Mouse (Mus musculus) kidney, adult 2 months (tissue): ENCODE measurements around the gene Farsa. TPM values are rescaled to one million over a fixed set of nuclear protein-coding genes. Genes with fewer than 3 reads are reported as not detected.
A peak's percentile ranks its signal among the peaks of the same experiment; 100 is the strongest.
"Not testable (repeated sequence)": the region's sequence is repeated elsewhere in the genome, so short reads cannot be mapped to it uniquely, and the experiment has no call there.

Experiments used
- DNase-seq: peaks from one replicate; pipeline ENCODE4 v3.0.0; 2021
- H3K27ac ChIP-seq: fragments of 200-500 bp; 2 replicates; pipeline ENCODE4 v1.5.1; 2012; ENCODE audit warnings: low read depth, low read length, control low read depth, inconsistent platforms; ENCODE audit not compliant: insufficient read depth
- H3K27me3 ChIP-seq: fragments of 200-500 bp; replicated peaks from 2 replicates; pipeline ENCODE4 v1.6.1; 2012; ENCODE audit warnings: mild to moderate bottlenecking, moderate library complexity, low read length, inconsistent platforms; ENCODE audit not compliant: control insufficient read depth, insufficient read depth
- H3K36me3 ChIP-seq: fragments of 200-500 bp; 2 replicates; pipeline ENCODE4 v1.6.1; 2012; ENCODE audit warnings: mild to moderate bottlenecking, moderate library complexity, low read length, inconsistent platforms; ENCODE audit not compliant: control insufficient read depth, insufficient read depth
- H3K4me1 ChIP-seq: fragments of 200-500 bp; 2 replicates; pipeline ENCODE4 v1.6.1; 2011; ENCODE audit warnings: low read length; ENCODE audit not compliant: control insufficient read depth, insufficient read depth
- H3K4me3 ChIP-seq: fragments of 200-500 bp; 2 replicates; pipeline ENCODE4 v1.5.1; 2011; ENCODE audit warnings: mild to moderate bottlenecking, low read depth, low read length, control low read depth; ENCODE audit not compliant: insufficient read depth
- CTCF ChIP-seq: fragments of 200-500 bp; conservative IDR thresholded peaks from 2 replicates; pipeline ENCODE4 v1.5.1; 2011; ENCODE audit warnings: low read depth, mild to moderate bottlenecking, control low read depth, low read length, moderate library complexity, mixed read lengths; ENCODE audit not compliant: insufficient read depth, insufficient read length
- POLR2A ChIP-seq: fragments of 200-500 bp; IDR thresholded peaks from one replicate; pipeline ENCODE4 v1.6.1; 2011; ENCODE audit warnings: low read depth, low read length, control low read depth
- WGBS: fragments of 180-500 bp; shearing (Covaris S2); methylation state at CpG from one replicate; pipeline ENCODE4 v1.1.7; 2018; 5-methylcytosine and 5-hydroxymethylcytosine counted together
- polyA plus RNA-seq: library from polyadenylated mRNA; depleted of rRNA; stranded (reverse); fragments of >200 nt; gene quantifications from 2 replicates; pipeline ENCODE4 v1.2.3, GENCODE M21; 2012

The Farsa gene
- polyA plus RNA-seq, 1 experiment: 37.6 TPM

DNA sequence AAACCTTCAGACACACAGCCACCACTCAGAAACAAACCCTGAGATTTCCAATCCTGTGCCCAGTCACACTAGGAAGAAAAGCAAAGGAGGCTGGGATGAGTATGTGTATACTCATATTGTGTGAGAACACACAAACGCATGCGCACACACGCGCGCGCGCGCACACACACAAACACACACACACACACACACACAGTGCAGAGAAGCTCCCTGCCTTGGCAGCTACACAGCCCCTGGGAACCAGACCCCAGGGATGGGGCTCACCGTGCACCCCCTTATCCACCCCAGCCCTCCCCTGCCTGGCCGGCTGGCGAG, 42.6 kb upstream of the Farsa start:
- WGBS: 89% methylated on average over 11 of the region's 11 CpGs
- no peak overlapping the region for H3K27ac ChIP-seq
- H3K36me3 ChIP-seq: no peaks in the 10 kb centered on the region
- no peak overlapping the region for H3K4me3 ChIP-seq
- no peaks in the 10 kb centered on the region; the same call in 1 of the 2 replicates for H3K4me1 ChIP-seq
- DNase-seq: no peak
- no peak for TF ChIP-seq CTCF
- TF ChIP-seq POLR2A: no peak
- no peaks in the 10 kb centered on the region for H3K27me3 ChIP-seq

DNA sequence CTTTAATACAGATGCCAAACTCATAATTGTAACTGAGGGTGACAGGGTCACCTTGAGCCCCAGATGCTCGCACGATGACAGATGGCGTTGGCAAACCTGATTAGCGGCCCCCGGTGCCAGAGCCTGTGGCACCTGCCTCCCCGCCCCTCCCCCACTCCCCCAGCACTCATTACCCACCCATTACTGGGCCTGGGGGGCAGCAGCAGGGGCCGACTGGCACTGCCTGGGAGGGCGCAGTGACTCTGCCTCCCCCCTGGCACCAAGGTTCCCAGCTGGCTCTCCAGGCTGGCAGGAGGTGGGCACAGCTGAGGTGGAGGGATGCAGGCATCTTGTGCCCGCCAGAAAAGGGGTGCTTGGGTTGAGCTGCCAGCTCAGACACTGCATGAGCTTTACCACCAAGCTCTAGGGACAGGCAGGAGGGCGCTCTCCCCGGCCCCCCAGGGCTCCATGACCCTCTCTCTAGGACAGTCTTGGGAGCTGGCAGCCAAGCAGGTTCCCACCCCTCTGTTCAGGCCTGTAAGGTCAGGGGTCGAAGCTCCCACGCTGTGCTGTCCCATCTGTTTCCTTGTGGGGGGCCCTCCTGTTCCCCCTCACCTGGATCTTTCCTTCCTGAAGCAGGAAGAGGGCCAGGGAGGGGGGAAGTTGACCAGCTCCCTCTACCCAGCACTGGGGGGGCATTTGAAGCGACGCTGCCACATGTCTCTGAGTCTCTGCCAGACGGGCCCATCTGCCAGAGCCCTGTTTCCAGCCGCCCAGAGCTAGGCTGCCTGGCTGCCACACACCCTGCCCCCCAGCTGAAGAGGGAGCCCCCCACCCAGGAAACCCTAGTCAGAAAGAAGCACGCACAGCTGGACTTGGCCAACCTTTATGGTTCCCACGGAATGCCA, 42.0 kb upstream of the Farsa start:
- Histone ChIP-seq H3K36me3 (no peaks in the 10 kb centered on the region), H3K27me3 (no peaks in the 10 kb centered on the region), H3K4me3 (no peak overlapping the region), H3K27ac (no peak overlapping the region), H3K4me1 (no peaks in the 10 kb centered on the region; the same call in 1 of the 2 replicates)
- no peak for DNase-seq
- TF ChIP-seq CTCF (no peak), POLR2A (no peak)
- WGBS: 47% methylated on average over 19 of the region's 19 CpGs

GRCm38 (mm10) chr8:84815547-84815946, 41.2 kb upstream of the Farsa start:
- peak; percentile 94 for DNase-seq
- WGBS: 10% methylated on average over 9 of the region's 9 CpGs
- H3K4me1 ChIP-seq: no peaks in the 10 kb centered on the region; the same call in 1 of the 2 replicates
- H3K4me3 ChIP-seq: no peak overlapping the region
- no peaks in the 10 kb centered on the region for H3K36me3 ChIP-seq
- TF ChIP-seq POLR2A (no peak), CTCF (peak; percentile 98)
- no peak overlapping the region for H3K27ac ChIP-seq
- H3K27me3 ChIP-seq: no peaks in the 10 kb centered on the region

DNA sequence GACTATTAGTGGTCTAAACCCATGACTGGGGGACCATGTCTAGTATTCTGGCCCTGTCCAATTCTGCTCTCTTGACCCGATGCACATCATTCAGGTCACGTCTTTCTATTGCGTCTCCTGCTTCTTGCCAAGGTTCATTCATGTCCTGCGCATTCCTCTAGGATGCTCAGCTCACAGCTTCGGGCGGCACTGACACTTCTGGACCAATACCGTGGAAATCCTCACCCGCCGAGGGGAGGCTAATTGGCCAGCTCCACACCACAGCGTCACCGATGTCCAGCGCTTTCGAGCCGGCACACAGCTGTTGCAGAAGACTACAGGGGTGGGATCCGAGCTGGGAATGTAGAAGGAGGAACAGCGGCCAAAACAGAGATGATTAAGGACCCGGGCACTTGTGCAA, 40.7 kb upstream of the Farsa start:
- Histone ChIP-seq H3K27me3 (no peaks in the 10 kb centered on the region), H3K4me1 (no peaks in the 10 kb centered on the region), H3K4me3 (no peak overlapping the region), H3K27ac (no peak overlapping the region), H3K36me3 (no peaks in the 10 kb centered on the region)
- no peak for DNase-seq
- WGBS: 81% methylated on average over 17 of the region's 17 CpGs
- TF ChIP-seq CTCF (no peak), POLR2A (no peak)

- Histone ChIP-seq H3K36me3 (no peaks in the 10 kb centered on the region), H3K4me3 (no peak within 1 kb of the TSS), H3K27ac (no peak within 1 kb of the TSS), H3K4me1 (no peaks in the 10 kb centered on the region), H3K27me3 (no peaks in the 10 kb centered on the region)
- WGBS: 72% methylated on average over 3 of the region's 3 CpGs
- TF ChIP-seq CTCF (no peak), POLR2A (no peak)
- DNase-seq: no peak
Measured at GRCm38 (mm10) chr8:84822723-84823122, 34.1 kb upstream of the Farsa start, which contains the start of gene Dand5. Gene Dand5 (minus strand): TSS chr8:84822823.

- 3% methylated on average over 18 of the region's 18 CpGs for WGBS
- H3K27me3 ChIP-seq: no peaks in the 10 kb centered on the region
- peak; percentile 64 for DNase-seq
- peak; percentile 91 for TF ChIP-seq CTCF
- TF ChIP-seq POLR2A: no peak
- H3K4me3 ChIP-seq: no peak overlapping the region
- no peaks in the 10 kb centered on the region for H3K4me1 ChIP-seq
- no peak overlapping the region for H3K27ac ChIP-seq
- H3K36me3 ChIP-seq: no peaks in the 10 kb centered on the region
Measured at GRCm38 (mm10) chr8:84823653-84824052, 33.1 kb upstream of the Farsa start.

GRCm38 (mm10) chr8:84825636-84826035, 31.2 kb upstream of the Farsa start:
- no peak for DNase-seq
- WGBS: 68% methylated on average over 4 of the region's 4 CpGs
- Histone ChIP-seq H3K4me3 (no peak overlapping the region), H3K27me3 (no peaks in the 10 kb centered on the region), H3K27ac (no peak overlapping the region), H3K4me1 (no peaks in the 10 kb centered on the region), H3K36me3 (no peaks in the 10 kb centered on the region)
- TF ChIP-seq POLR2A: no peak
- no peak for TF ChIP-seq CTCF

GRCm38 (mm10) chr8:84826518-84826917, 30.3 kb upstream of the Farsa start:
- WGBS: 90% methylated on average over 2 of the region's 2 CpGs
- H3K4me1 ChIP-seq, H3K4me3 ChIP-seq, H3K27ac ChIP-seq, DNase-seq, H3K27me3 ChIP-seq, H3K36me3 ChIP-seq: not testable (repeated sequence)
